Mouse (Mus musculus) kidney, embryonic 14.5 days (tissue): ENCODE data around the gene Slain1. TPM values are rescaled to one million over a fixed set of nuclear protein-coding genes. Genes with fewer than 3 reads are reported as not detected.
A peak's percentile ranks its signal among the peaks of the same experiment; 100 is the strongest.

Source experiments
- ATAC-seq: fragments of 200-750 bp; cut with Nextera tagmentation; 2 replicates; pipeline ENCODE4 v1.8.0; 2017; ENCODE audit warnings: moderate number of reproducible peaks, mild to moderate bottlenecking, moderate TSS enrichment, moderate library complexity; ENCODE audit not compliant: low FRiP score, low TSS enrichment
- H3K27ac ChIP-seq: fragments of 300-500 bp; sonication (generic); 2 replicates; pipeline ENCODE4 v1.5.1; 2014; ENCODE audit warnings: low read depth, mild to moderate bottlenecking, low read length, moderate library complexity, mixed read lengths
- H3K27me3 ChIP-seq: fragments of 300-500 bp; sonication (generic); 2 replicates; pipeline ENCODE4 v1.6.1; 2014; ENCODE audit warnings: mild to moderate bottlenecking, low read length; ENCODE audit not compliant: control insufficient read depth, insufficient read depth
- H3K36me3 ChIP-seq: fragments of 300-500 bp; sonication (generic); 2 replicates; pipeline ENCODE4 v1.6.1; 2014; ENCODE audit warnings: low read length, mixed read lengths; ENCODE audit not compliant: control insufficient read depth, insufficient read depth
- H3K4me1 ChIP-seq: fragments of 300-500 bp; sonication (generic); 2 replicates; pipeline ENCODE4 v1.6.1; 2014; ENCODE audit warnings: low read length, mixed read lengths; ENCODE audit not compliant: control insufficient read depth, insufficient read depth
- H3K4me2 ChIP-seq: fragments of 300-500 bp; sonication (generic); replicated peaks from 2 replicates; pipeline ENCODE4 v1.6.1; 2014; ENCODE audit warnings: low read depth, mild to moderate bottlenecking, low read length
- H3K4me3 ChIP-seq: fragments of 300-500 bp; sonication (generic); 2 replicates; pipeline ENCODE4 v1.5.1; 2014; ENCODE audit warnings: mild to moderate bottlenecking, low read length
- H3K9ac ChIP-seq: fragments of 300-500 bp; sonication (generic); 2 replicates; pipeline ENCODE4 v1.6.1; 2014; ENCODE audit warnings: low read depth, mild to moderate bottlenecking, low read length, moderate library complexity
- H3K9me3 ChIP-seq: fragments of 300-500 bp; sonication (generic); 2 replicates; pipeline ENCODE4 v1.6.1; 2016; ENCODE audit warnings: low read length; ENCODE audit not compliant: control insufficient read depth
- WGBS: fragments of 180-500 bp; shearing (Covaris S2); extraction: QIAGEN DNeasy Blood & Tissue Kit; methylation state at CpG from one replicate; pipeline ENCODE4 v1.1.7; 2014; 5-methylcytosine and 5-hydroxymethylcytosine counted together
- polyA plus RNA-seq: library from polyadenylated mRNA; unstranded; fragments of >200 nt; fragmentation: Nextera tagmentation; extraction: Ambion mirVana; gene quantifications from 2 replicates; pipeline ENCODE4 v1.2.1, GENCODE M21; 2014

Slain1 gene
- polyA plus RNA-seq, 1 experiment from 2014 or later, result 5.8 TPM

GRCm38 (mm10) chr14:103708601-103709000, 58.6 kb downstream of the Slain1 start:
- H3K4me3 ChIP-seq, result no peak overlapping the region
- no peaks in the 10 kb centered on the region for H3K4me1 ChIP-seq
- 79% methylated on average over 2 of the region's 2 CpGs for whole genome bisulfite sequencing
- no peaks in the 10 kb centered on the region for H3K27me3 ChIP-seq
- H3K36me3 ChIP-seq, result 0 out of 2 replicates have a peak, but pooled peaks cover 2% of the 10 kb centered on the region
- no peak overlapping the region for H3K4me2 ChIP-seq
- H3K27ac ChIP-seq, result no peak overlapping the region
- H3K9ac ChIP-seq, result no peak overlapping the region
- no peaks in the 10 kb centered on the region for H3K9me3 ChIP-seq
- ATAC-seq, result no peak

GRCm38 (mm10) chr14:103709261-103709660, 59.2 kb downstream of the Slain1 start:
- Histone ChIP-seq H3K27ac (no peak overlapping the region), H3K4me1 (no peaks in the 10 kb centered on the region)
- 90% methylated on average over 11 of the region's 11 CpGs for WGBS

GRCm38 (mm10) chr14:103712986-103713385, 63.0 kb downstream of the Slain1 start:
- ATAC-seq, result no peak
- Histone ChIP-seq H3K9me3 (no peaks in the 10 kb centered on the region), H3K36me3 (no peaks in the 10 kb centered on the region), H3K27me3 (no peaks in the 10 kb centered on the region), H3K4me1 (no peaks in the 10 kb centered on the region), H3K4me2 (no peak overlapping the region), H3K4me3 (no peak overlapping the region), H3K9ac (no peak overlapping the region), H3K27ac (no peak overlapping the region)
- 86% methylated on average over 5 of the region's 5 CpGs for WGBS

More at GRCm38 (mm10) chr14:103709261-103709660, 59.2 kb downstream of the Slain1 start:
- H3K9me3 ChIP-seq, result no peaks in the 10 kb centered on the region
- H3K4me2 ChIP-seq, result no peak overlapping the region
- no peaks in the 10 kb centered on the region for H3K27me3 ChIP-seq
- H3K4me3 ChIP-seq, result no peak overlapping the region
- H3K36me3 ChIP-seq, result 0 out of 2 replicates have a peak, but pooled peaks cover 2% of the 10 kb centered on the region
- H3K9ac ChIP-seq, result no peak overlapping the region
- ATAC-seq, result no peak

GRCm38 (mm10) chr14:103717516-103717915, 67.5 kb downstream of the Slain1 start:
- ATAC-seq, result no peak
- Histone ChIP-seq H3K4me2 (no peak overlapping the region), H3K36me3 (no peaks in the 10 kb centered on the region), H3K9me3 (no peaks in the 10 kb centered on the region), H3K4me1 (peaks cover 3% of the 10 kb centered on the region; the same call in 1 of the 2 replicates), H3K27ac (no peak overlapping the region), H3K9ac (no peak overlapping the region), H3K27me3 (no peaks in the 10 kb centered on the region), H3K4me3 (no peak overlapping the region)
- 44% methylated on average over 5 of the region's 5 CpGs for WGBS

- WGBS, result 66% methylated on average over 5 of the region's 5 CpGs
- Histone ChIP-seq H3K9me3 (no peaks in the 10 kb centered on the region), H3K36me3 (no peaks in the 10 kb centered on the region), H3K27ac (no peak overlapping the region), H3K9ac (no peak overlapping the region), H3K4me3 (no peak overlapping the region), H3K27me3 (no peaks in the 10 kb centered on the region), H3K4me1 (peaks cover 3% of the 10 kb centered on the region; the same call in 1 of the 2 replicates), H3K4me2 (no peak overlapping the region)
- no peak for ATAC-seq
Measured at GRCm38 (mm10) chr14:103717979-103718378, 68.0 kb downstream of the Slain1 start.

GRCm38 (mm10) chr14:103718393-103718792, 68.4 kb downstream of the Slain1 start:
- no peaks in the 10 kb centered on the region for H3K9me3 ChIP-seq
- no peak for ATAC-seq
- H3K9ac ChIP-seq, result no peak overlapping the region
- 45% methylated on average over 5 of the region's 5 CpGs for WGBS
- H3K36me3 ChIP-seq, result no peaks in the 10 kb centered on the region
- no peak overlapping the region for H3K27ac ChIP-seq
- H3K4me3 ChIP-seq, result no peak overlapping the region
- no peak overlapping the region for H3K4me2 ChIP-seq
- H3K27me3 ChIP-seq, result no peaks in the 10 kb centered on the region
- peaks cover 3% of the 10 kb centered on the region; the same call in 1 of the 2 replicates for H3K4me1 ChIP-seq

- Histone ChIP-seq H3K9me3 (no peaks in the 10 kb centered on the region), H3K4me3 (0 out of 2 replicates have a peak overlapping the region, but pooled peaks have one; percentile 7), H3K27ac (peak overlapping the region; percentile 42; the same call in 1 of the 2 replicates), H3K9ac (peak overlapping the region; percentile 45; the same call in 1 of the 2 replicates), H3K4me1 (peaks cover 3% of the 10 kb centered on the region; the same call in 1 of the 2 replicates), H3K27me3 (no peaks in the 10 kb centered on the region), H3K4me2 (peak overlapping the region; percentile 35), H3K36me3 (no peaks in the 10 kb centered on the region)
- ATAC-seq, result peak; percentile 74
- WGBS, result 18% methylated on average over 15 of the region's 15 CpGs
Measured at GRCm38 (mm10) chr14:103718836-103719575, 69.0 kb downstream of the Slain1 start.

- Histone ChIP-seq H3K27ac (no peak overlapping the region), H3K4me1 (peaks cover 3% of the 10 kb centered on the region; the same call in 1 of the 2 replicates), H3K9me3 (no peaks in the 10 kb centered on the region), H3K9ac (no peak overlapping the region), H3K4me2 (no peak overlapping the region), H3K36me3 (no peaks in the 10 kb centered on the region), H3K27me3 (no peaks in the 10 kb centered on the region), H3K4me3 (no peak overlapping the region)
- 71% methylated on average over 7 of the region's 7 CpGs for WGBS
- ATAC-seq, result peak; percentile 36
Measured at GRCm38 (mm10) chr14:103720163-103720562, 70.1 kb downstream of the Slain1 start.

GRCm38 (mm10) chr14:103720637-103721355, 70.8 kb downstream of the Slain1 start:
- 0 out of 2 replicates have a peak, but pooled peaks have one; percentile 21 for ATAC-seq
- no peak overlapping the region for H3K9ac ChIP-seq
- no peaks in the 10 kb centered on the region for H3K9me3 ChIP-seq
- 56% methylated on average over 13 of the region's 13 CpGs for WGBS
- H3K36me3 ChIP-seq, result no peaks in the 10 kb centered on the region
- H3K27me3 ChIP-seq, result no peaks in the 10 kb centered on the region
- H3K27ac ChIP-seq, result no peak overlapping the region
- no peak overlapping the region for H3K4me2 ChIP-seq
- H3K4me1 ChIP-seq, result peaks cover 3% of the 10 kb centered on the region; the same call in 1 of the 2 replicates
- no peak overlapping the region for H3K4me3 ChIP-seq
